7 mouse cellular contexts compared by ENCODE assay signal in genomic region chr5:66075032-66075488, GRCm38 (mm10).
DNase-seq lines count a peak whose midpoint lies in the region; ATAC-seq and TF ChIP-seq lines count a peak whose summit lies in the region.

No protein-coding gene starts in this region.

- no peaks in the 10 kb centered on the region for H3K36me3 ChIP-seq in liver, embryonic 14.5 days (replicated peaks; ENCODE audit: control insufficient read depth, insufficient read depth, low read depth)
- H3K36me3 ChIP-seq in spleen, adult 2 months (ENCODE audit: control insufficient read depth, insufficient read depth, low read length) = no peaks in the 10 kb centered on the region
- H3K36me3 ChIP-seq in forebrain, embryonic 13.5 days (ENCODE audit: poor library complexity, severe bottlenecking) = no peaks in the 10 kb centered on the region

- 29% methylated on average over 9 of the region's 9 CpGs for WGBS in liver, embryonic 14.5 days (ENCODE audit: insufficient replicate concordance)
- WGBS in spleen, adult 2 months = 5% methylated on average over 9 of the region's 9 CpGs
- 96% methylated on average over 9 of the region's 9 CpGs for WGBS in forebrain, embryonic 13.5 days

- H3K27ac ChIP-seq in liver, embryonic 14.5 days = no peak overlapping the region
- peak overlapping the region; percentile 99 for H3K27ac ChIP-seq in spleen, adult 2 months (ENCODE audit: insufficient read depth, low read length)
- H3K27ac ChIP-seq in forebrain, embryonic 13.5 days = no peak overlapping the region

- no peak overlapping the region for H3K4me3 ChIP-seq in liver, embryonic 14.5 days (ENCODE audit: insufficient read depth in 1 of 2, low read depth in 2 of 2, low read length in 2 of 2)
- no peak overlapping the region for H3K4me3 ChIP-seq in spleen, adult 2 months (ENCODE audit: extremely low read depth, insufficient read depth, insufficient read length)
- no peak overlapping the region for H3K4me3 ChIP-seq in forebrain, embryonic 13.5 days

- no peaks in the 10 kb centered on the region for H3K9me3 ChIP-seq in liver, embryonic 14.5 days (ENCODE audit: control insufficient read depth, low read length)
- no peaks in the 10 kb centered on the region for H3K9me3 ChIP-seq in forebrain, embryonic 13.5 days (replicated peaks)

- peak; percentile 93 for ATAC-seq in activated CD4-positive, CD25-positive, alpha-beta regulatory T cell, adult 4 months
- peak; percentile 8; the same call in 1 of the 2 replicates for ATAC-seq in liver, embryonic 14.5 days (ENCODE audit: insufficient read depth)
- ATAC-seq in forebrain, embryonic 13.5 days = no peak

- intact Hi-C loops in heart, postnatal 10 days (cut with DNase I) = no loop called here

- peak; percentile 33 to 40 for DNase-seq in heart, postnatal 10 days
- no peak for DNase-seq in liver, embryonic 14.5 days (ENCODE audit: low read depth in 3 of 3, low spot score in 3 of 3)
- peak; percentile 63 to 80 for DNase-seq in spleen, adult 2 months (ENCODE audit: low read depth in 1 of 2, low spot score in 2 of 2)
- no peak for DNase-seq in urinary bladder, adult 2 months (ENCODE audit: low spot score)
- no peak for DNase-seq in embryo, embryonic 10 days (ENCODE audit: low spot score)

- H3K27me3 ChIP-seq in liver, embryonic 14.5 days (ENCODE audit: control insufficient read depth, insufficient read depth, low read length) = no peaks in the 10 kb centered on the region
- H3K27me3 ChIP-seq in spleen, adult 2 months (ENCODE audit: control insufficient read depth, insufficient read depth, low read length) = no peaks in the 10 kb centered on the region
- H3K27me3 ChIP-seq in forebrain, embryonic 13.5 days = no peaks in the 10 kb centered on the region

- TF ChIP-seq EP300 in liver, embryonic 14.5 days (IDR thresholded peaks at IDR 0.05; ENCODE audit: low read depth) = no peak

- no peak for TF ChIP-seq POLR2A in spleen, adult 2 months (IDR thresholded peaks at IDR 0.05; ENCODE audit: low read depth, low read length)

- no peak overlapping the region for H3K4me2 ChIP-seq in liver, embryonic 14.5 days (ENCODE audit: low read depth)
- no peak overlapping the region for H3K4me2 ChIP-seq in forebrain, embryonic 13.5 days

- TF ChIP-seq CTCF in liver, embryonic 14.5 days (IDR thresholded peaks at IDR 0.05; ENCODE audit: low read depth) = no peak
- TF ChIP-seq CTCF in spleen, adult 2 months (IDR thresholded peaks at IDR 0.05; ENCODE audit: extremely low read depth, insufficient read depth, insufficient read length, insufficient replicate concordance) = no peak

- H3K9ac ChIP-seq in liver, embryonic 14.5 days (replicated peaks) = no peak overlapping the region
- no peak overlapping the region for H3K9ac ChIP-seq in forebrain, embryonic 13.5 days

- H3K4me1 ChIP-seq in liver, embryonic 14.5 days (replicated peaks; ENCODE audit: control insufficient read depth in 2 of 2, insufficient read depth in 2 of 2, low read length in 1 of 2) = peaks cover 0 to 34% of the 10 kb centered on the region in 2 experiments; a peak in 2 of 4 replicates
- peaks cover 41% of the 10 kb centered on the region for H3K4me1 ChIP-seq in spleen, adult 2 months (ENCODE audit: control insufficient read depth, insufficient read depth, insufficient read length)
- peaks cover 3% of the 10 kb centered on the region for H3K4me1 ChIP-seq in forebrain, embryonic 13.5 days

Comparison
In these comparisons a context has a peak if more than half of its experiments do, and no peak if none do; other contexts are left out.
1. DNase-seq: peak in heart, postnatal 10 days (2 of 2) and spleen, adult 2 months (2 of 2); none in liver, embryonic 14.5 days (0 of 3), urinary bladder, adult 2 months (single experiment) and embryo, embryonic 10 days (single experiment).